Mouse (Mus musculus) C2C12 (cell line): ENCODE results near the gene Pitpnm3. TPM values are rescaled to one million over a fixed set of nuclear protein-coding genes. Genes with fewer than 3 reads are reported as not detected.

Experiments used
- H3K27me3 ChIP-seq: one replicate; pipeline ENCODE4 v1.6.1; 2011; ENCODE audit not compliant: control insufficient read depth, insufficient read depth, insufficient read length
- H3K36me3 ChIP-seq: one replicate; pipeline ENCODE4 v1.6.1; 2011; ENCODE audit not compliant: control insufficient read depth, insufficient read depth
- H3K4me3 ChIP-seq: one replicate; pipeline ENCODE4 v1.5.1; 2011; ENCODE audit warnings: mild to moderate bottlenecking, control low read depth; ENCODE audit not compliant: poor library complexity, insufficient read depth, severe bottlenecking
- H3K79me2 ChIP-seq: one replicate; pipeline ENCODE4 v1.6.1; 2011; ENCODE audit not compliant: control insufficient read depth, insufficient read depth
- H3K79me3 ChIP-seq: one replicate; pipeline ENCODE4 v1.6.1; 2011; ENCODE audit warnings: low read depth, control low read depth
- H3ac ChIP-seq: one replicate; pipeline ENCODE3; 2011; ENCODE audit warnings: low read depth; ENCODE audit not compliant: control insufficient read depth, insufficient read length
- CEBPB ChIP-seq: IDR thresholded peaks from one replicate; pipeline ENCODE4 v1.6.1; 2011; ENCODE audit warnings: low read depth, mild to moderate bottlenecking, control low read depth, moderate library complexity
- CTCF ChIP-seq: IDR thresholded peaks from one replicate; pipeline ENCODE4 v1.5.1; 2011; ENCODE audit not compliant: control insufficient read depth, insufficient read depth, insufficient read length
- FOSL1 ChIP-seq: IDR thresholded peaks from one replicate; pipeline ENCODE4 v1.8.0; 2011; ENCODE audit warnings: mild to moderate bottlenecking, low read length; ENCODE audit not compliant: poor library complexity, insufficient read depth, severe bottlenecking
- MAX ChIP-seq: IDR thresholded peaks from one replicate; pipeline ENCODE4 v1.6.1; 2011; ENCODE audit warnings: mild to moderate bottlenecking, control low read depth
- MYOD1 ChIP-seq: IDR thresholded peaks from one replicate; pipeline ENCODE4 v1.6.1; 2011; ENCODE audit warnings: low read depth; ENCODE audit not compliant: control insufficient read depth, insufficient read length
- MYOG ChIP-seq: IDR thresholded peaks from one replicate; pipeline ENCODE4 v1.6.1; 2011; ENCODE audit not compliant: control insufficient read depth, insufficient read length; ENCODE audit errors: extremely low read depth
- USF1 ChIP-seq: IDR thresholded peaks from one replicate; pipeline ENCODE4 v1.6.1; 2011; ENCODE audit warnings: low read depth, mild to moderate bottlenecking, control low read depth, moderate library complexity
- long read RNA-seq, 2 experiments: library from polyadenylated mRNA; unstranded; transcript quantifications; one replicate each; pipeline ENCODE4 v2.0.0; 2019 to 2020
- polyA plus RNA-seq: library from polyadenylated mRNA; unstranded; fragments of >200 nt; fragmentation: generic; extraction: Trizol; gene quantifications from one replicate; pipeline ENCODE4 v1.2.1, GENCODE M21; 2012; ENCODE audit warnings: missing spikeins

The Pitpnm3 gene
- 0.02 TPM for polyA plus RNA-seq
- long read RNA-seq, experiment 1 = 0 reads
- long read RNA-seq, experiment 2 = 0 reads

- Histone ChIP-seq H3K4me3 (no peak within 1 kb of the TSS), H3K79me3 (no peaks in the 10 kb centered on the region), H3K27me3 (peaks cover 72% of the 10 kb centered on the region), H3ac (no peak within 1 kb of the TSS), H3K79me2 (no peaks in the 10 kb centered on the region), H3K36me3 (no peaks in the 10 kb centered on the region)
- no peak for TF ChIP-seq MAX
- TF ChIP-seq CEBPB = no peak
- no peak for TF ChIP-seq MYOG
- TF ChIP-seq FOSL1 = no peak
- no peak for TF ChIP-seq USF1
- no peak for TF ChIP-seq CTCF
- TF ChIP-seq MYOD1 = no peak
These were observed at the start of gene Pitpnm3 for GRCm38 (mm10) chr11:72135383-72136158. Pitpnm3 (minus strand) TSS chr11:72135778.

- TF ChIP-seq MYOG (no peak), USF1 (no peak), FOSL1 (no peak), CTCF (no peak), CEBPB (no peak), MAX (no peak), MYOD1 (no peak)
These were observed 48.7 kb upstream of the Pitpnm3 start for GRCm38 (mm10) chr11:72184252-72184651.

GRCm38 (mm10) chr11:72181136-72181535 is 45.6 kb upstream of the Pitpnm3 start:
- H3K36me3 ChIP-seq = peaks cover 61% of the 10 kb centered on the region
- TF ChIP-seq FOSL1 (no peak), MAX (no peak), USF1 (no peak), MYOD1 (no peak), MYOG (no peak), CTCF (no peak), CEBPB (no peak)
- H3K79me3 ChIP-seq = no peaks in the 10 kb centered on the region
- H3K4me3 ChIP-seq = no peak overlapping the region
- no peaks in the 10 kb centered on the region for H3K27me3 ChIP-seq
- H3K79me2 ChIP-seq = peaks cover 8% of the 10 kb centered on the region
- no peak overlapping the region for H3ac ChIP-seq

More at GRCm38 (mm10) chr11:72184252-72184651, 48.7 kb upstream of the Pitpnm3 start:
- Histone ChIP-seq H3ac (no peak overlapping the region), H3K27me3 (no peaks in the 10 kb centered on the region), H3K79me3 (no peaks in the 10 kb centered on the region), H3K79me2 (peaks cover 8% of the 10 kb centered on the region), H3K36me3 (peaks cover 53% of the 10 kb centered on the region), H3K4me3 (no peak overlapping the region)

GRCm38 (mm10) chr11:72180556-72180955 is 45.0 kb upstream of the Pitpnm3 start:
- Histone ChIP-seq H3K79me2 (peaks cover 8% of the 10 kb centered on the region), H3K4me3 (no peak overlapping the region), H3ac (no peak overlapping the region), H3K27me3 (no peaks in the 10 kb centered on the region), H3K36me3 (peaks cover 65% of the 10 kb centered on the region), H3K79me3 (no peaks in the 10 kb centered on the region)
- no peak for TF ChIP-seq MYOD1
- no peak for TF ChIP-seq CTCF
- no peak for TF ChIP-seq MYOG
- TF ChIP-seq MAX = no peak
- TF ChIP-seq FOSL1 = no peak
- TF ChIP-seq USF1 = no peak
- TF ChIP-seq CEBPB = no peak

- TF ChIP-seq MYOD1 = no peak
- no peak for TF ChIP-seq USF1
- no peak for TF ChIP-seq FOSL1
- TF ChIP-seq MYOG = no peak
- no peak for TF ChIP-seq CTCF
- TF ChIP-seq CEBPB = no peak
- Histone ChIP-seq H3K79me3 (no peaks in the 10 kb centered on the region), H3K79me2 (no peaks in the 10 kb centered on the region), H3ac (no peak overlapping the region), H3K36me3 (peaks cover 73% of the 10 kb centered on the region), H3K27me3 (no peaks in the 10 kb centered on the region), H3K4me3 (no peak overlapping the region)
These were observed 41.0 kb upstream of the Pitpnm3 start for GRCm38 (mm10) chr11:72176553-72176952.

- H3K79me2 ChIP-seq = no peaks in the 10 kb centered on the region
- TF ChIP-seq FOSL1 (no peak), MAX (no peak), MYOD1 (no peak), MYOG (no peak), USF1 (no peak), CEBPB (no peak), CTCF (no peak)
- no peaks in the 10 kb centered on the region for H3K79me3 ChIP-seq
- H3K27me3 ChIP-seq = no peaks in the 10 kb centered on the region
- peaks cover 68% of the 10 kb centered on the region for H3K36me3 ChIP-seq
- H3ac ChIP-seq = no peak overlapping the region
- H3K4me3 ChIP-seq = no peak overlapping the region
These were observed 40.4 kb upstream of the Pitpnm3 start for GRCm38 (mm10) chr11:72175966-72176365.
